Mouse (Mus musculus) forebrain, embryonic 11.5 days (tissue): ENCODE data around the gene Cyp2c70. TPM values are rescaled to one million over a fixed set of nuclear protein-coding genes. Genes with fewer than 3 reads are reported as not detected.
"Not testable (repeated sequence)": the region's sequence is repeated elsewhere in the genome, so short reads cannot be mapped to it uniquely, and the experiment has no call there.

ENCODE experiments used
- ATAC-seq: fragments of 200-750 bp; cut with Nextera tagmentation; replicated peaks from 2 replicates; pipeline ENCODE4 v1.8.0; 2017; ENCODE audit warnings: moderate TSS enrichment; ENCODE audit not compliant: low FRiP score
- DNase-seq: peaks from one replicate; pipeline ENCODE4 v3.0.0-alpha.2; 2017; ENCODE audit warnings: low spot score
- H3K27ac ChIP-seq: fragments of 300-500 bp; sonication (generic); 2 replicates; pipeline ENCODE4 v1.5.1; 2014; ENCODE audit warnings: low read depth, low read length
- H3K27me3 ChIP-seq: fragments of 300-500 bp; sonication (generic); 2 replicates; pipeline ENCODE4 v1.6.1; 2014; ENCODE audit warnings: mild to moderate bottlenecking, low read length, mixed read lengths; ENCODE audit not compliant: control insufficient read depth, insufficient read depth
- H3K36me3 ChIP-seq: fragments of 300-500 bp; sonication (generic); 2 replicates; pipeline ENCODE4 v1.6.1; 2014; ENCODE audit warnings: mild to moderate bottlenecking, low read length, moderate library complexity, mixed read lengths; ENCODE audit not compliant: control insufficient read depth, insufficient read depth
- H3K4me1 ChIP-seq: fragments of 300-500 bp; sonication (generic); replicated peaks from 2 replicates; pipeline ENCODE4 v1.6.1; 2014; ENCODE audit warnings: low read length, mixed read lengths; ENCODE audit not compliant: control insufficient read depth, insufficient read depth
- H3K4me2 ChIP-seq: fragments of 300-500 bp; sonication (generic); 2 replicates; pipeline ENCODE4 v1.6.1; 2014; ENCODE audit warnings: low read depth, mild to moderate bottlenecking, low read length, moderate library complexity, mixed read lengths; ENCODE audit not compliant: severe bottlenecking
- H3K4me3 ChIP-seq: fragments of 300-500 bp; sonication (generic); 2 replicates; pipeline ENCODE4 v1.5.1; 2014; ENCODE audit warnings: low read depth, low read length
- H3K9ac ChIP-seq: fragments of 300-500 bp; sonication (generic); 2 replicates; pipeline ENCODE4 v1.6.1; 2014; ENCODE audit warnings: low read length
- H3K9me3 ChIP-seq: fragments of 300-500 bp; sonication (generic); 2 replicates; pipeline ENCODE4 v1.6.1; 2016; ENCODE audit warnings: low read length, mixed read lengths; ENCODE audit not compliant: control insufficient read depth
- WGBS: fragments of 180-500 bp; shearing (Covaris S2); extraction: QIAGEN DNeasy Blood & Tissue Kit; methylation state at CpG from one replicate; pipeline ENCODE4 v1.1.7; 2014; 5-methylcytosine and 5-hydroxymethylcytosine counted together
- polyA plus RNA-seq: library from polyadenylated mRNA; unstranded; fragments of >200 nt; fragmentation: Nextera tagmentation; extraction: Ambion mirVana; gene quantifications from 2 replicates; pipeline ENCODE4 v1.2.1, GENCODE M21; 2014

Gene Cyp2c70
- polyA plus RNA-seq, 1 experiment from 2014 or later, result not detected

- DNase-seq, result no peak
- no peak for ATAC-seq
- WGBS, result 85% methylated on average over 5 of the region's 5 CpGs
- no peak overlapping the region for H3K9ac ChIP-seq
- no peak overlapping the region for H3K27ac ChIP-seq
- H3K9me3 ChIP-seq, result no peaks in the 10 kb centered on the region
- H3K4me1 ChIP-seq, result no peaks in the 10 kb centered on the region
- H3K4me3 ChIP-seq, result no peak overlapping the region
- H3K36me3 ChIP-seq, result no peaks in the 10 kb centered on the region
- H3K27me3 ChIP-seq, result no peaks in the 10 kb centered on the region
- H3K4me2 ChIP-seq, result no peak overlapping the region
Measured at GRCm38 (mm10) chr19:40220878-40221277, 33.7 kb upstream of the Cyp2c70 start.

- not testable (repeated sequence) for H3K4me3 ChIP-seq, H3K4me1 ChIP-seq, ATAC-seq, H3K4me2 ChIP-seq, DNase-seq, H3K27ac ChIP-seq, H3K36me3 ChIP-seq, H3K9ac ChIP-seq, H3K9me3 ChIP-seq, H3K27me3 ChIP-seq
- WGBS, result 31% methylated on average over 4 of the region's 4 CpGs
Measured at GRCm38 (mm10) chr19:40202947-40203346, 15.8 kb upstream of the Cyp2c70 start.

GRCm38 (mm10) chr19:40190596-40190995 is 3.5 kb upstream of the Cyp2c70 start:
- H3K9me3 ChIP-seq, result no peaks in the 10 kb centered on the region
- H3K36me3 ChIP-seq, result no peaks in the 10 kb centered on the region
- H3K27ac ChIP-seq, result no peak overlapping the region
- H3K4me3 ChIP-seq, result no peak overlapping the region
- ATAC-seq, result no peak
- no peak for DNase-seq
- H3K4me2 ChIP-seq, result no peak overlapping the region
- WGBS, result 90% methylated on average over 10 of the region's 10 CpGs
- H3K4me1 ChIP-seq, result no peaks in the 10 kb centered on the region
- no peak overlapping the region for H3K9ac ChIP-seq
- H3K27me3 ChIP-seq, result no peaks in the 10 kb centered on the region

GRCm38 (mm10) chr19:40183600-40183999 is 3.5 kb downstream of the Cyp2c70 start:
- Histone ChIP-seq H3K9ac (no peak overlapping the region), H3K9me3 (no peaks in the 10 kb centered on the region), H3K27me3 (no peaks in the 10 kb centered on the region), H3K27ac (no peak overlapping the region), H3K4me2 (no peak overlapping the region), H3K4me3 (no peak overlapping the region), H3K36me3 (no peaks in the 10 kb centered on the region), H3K4me1 (no peaks in the 10 kb centered on the region)
- WGBS, result 92% methylated on average over 5 of the region's 5 CpGs
- DNase-seq (no peak), ATAC-seq (no peak)

GRCm38 (mm10) chr19:40178311-40178710 is 8.8 kb downstream of the Cyp2c70 start:
- no peaks in the 10 kb centered on the region for H3K27me3 ChIP-seq
- no peak for ATAC-seq
- H3K4me3 ChIP-seq, result no peak overlapping the region
- H3K27ac ChIP-seq, result no peak overlapping the region
- H3K9ac ChIP-seq, result no peak overlapping the region
- no peaks in the 10 kb centered on the region for H3K9me3 ChIP-seq
- no peak for DNase-seq
- WGBS, result 78% methylated on average over 4 of the region's 4 CpGs
- H3K4me1 ChIP-seq, result no peaks in the 10 kb centered on the region
- H3K4me2 ChIP-seq, result no peak overlapping the region
- no peaks in the 10 kb centered on the region for H3K36me3 ChIP-seq

- H3K4me1 ChIP-seq, H3K36me3 ChIP-seq, H3K27ac ChIP-seq, H3K4me3 ChIP-seq, H3K9me3 ChIP-seq, H3K27me3 ChIP-seq, H3K9ac ChIP-seq, H3K4me2 ChIP-seq, ATAC-seq, DNase-seq: not testable (repeated sequence)
- 88% methylated on average over 4 of the region's 4 CpGs for WGBS
Measured at GRCm38 (mm10) chr19:40168391-40168790, 18.7 kb downstream of the Cyp2c70 start.

GRCm38 (mm10) chr19:40126996-40127395 is 60.1 kb downstream of the Cyp2c70 start:
- H3K4me2 ChIP-seq, H3K36me3 ChIP-seq, H3K27ac ChIP-seq, H3K27me3 ChIP-seq, H3K9ac ChIP-seq, H3K4me1 ChIP-seq, H3K4me3 ChIP-seq, H3K9me3 ChIP-seq, ATAC-seq, DNase-seq: not testable (repeated sequence)
- 34% methylated on average over 2 of the region's 2 CpGs for WGBS

- H3K4me1 ChIP-seq, H3K27ac ChIP-seq, H3K36me3 ChIP-seq, H3K27me3 ChIP-seq, H3K4me2 ChIP-seq, H3K9me3 ChIP-seq, H3K9ac ChIP-seq, DNase-seq, H3K4me3 ChIP-seq, ATAC-seq: not testable (repeated sequence)
- 82% methylated on average over 3 of the region's 3 CpGs for WGBS
Measured at GRCm38 (mm10) chr19:40125165-40125564, 62.0 kb downstream of the Cyp2c70 start.

- not testable (repeated sequence) for H3K27ac ChIP-seq, H3K36me3 ChIP-seq, ATAC-seq, DNase-seq, H3K4me2 ChIP-seq, H3K9ac ChIP-seq, H3K27me3 ChIP-seq, H3K9me3 ChIP-seq, H3K4me3 ChIP-seq, H3K4me1 ChIP-seq
- WGBS, result 82% methylated on average over 13 of the region's 13 CpGs
Measured at GRCm38 (mm10) chr19:40119624-40120023, 67.5 kb downstream of the Cyp2c70 start.
